In the genomic region with DNA sequence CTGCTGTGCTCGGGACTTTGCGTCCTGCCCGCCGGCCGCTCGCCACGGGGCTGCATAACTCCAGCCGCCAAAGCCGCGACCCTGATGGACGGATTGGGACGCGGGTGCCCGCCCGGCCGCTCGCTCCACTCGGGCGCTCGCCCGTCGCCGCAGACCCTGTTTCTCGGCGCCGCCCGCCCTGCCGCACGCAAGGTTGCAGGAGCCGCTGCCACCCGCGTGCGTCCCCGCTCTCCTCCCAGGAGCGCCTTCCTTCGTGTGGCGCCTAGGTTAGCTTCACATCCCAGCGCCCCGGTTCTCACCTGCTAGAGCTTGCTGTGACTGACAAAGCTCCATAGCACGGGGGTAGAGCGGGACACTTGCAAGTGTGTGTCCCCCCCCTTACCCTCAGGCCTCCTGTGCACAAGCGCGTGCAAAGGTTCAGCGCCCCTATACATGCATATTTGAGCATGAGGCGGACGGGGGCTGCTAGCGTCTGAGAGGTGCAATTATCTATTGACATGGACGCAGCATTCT, we compare ENCODE assay signal across 8 mouse cellular contexts. TPM values are rescaled to one million over a fixed set of nuclear protein-coding genes. Genes with fewer than 3 reads are reported as not detected.
DNase-seq lines count a peak whose midpoint lies in the region; ATAC-seq and TF ChIP-seq lines count a peak whose summit lies in the region.

A gene (minus strand): TSS at position 157 of the 513 bp plus-strand sequence.

- H3K4me2 ChIP-seq in embryonic facial prominence, embryonic 15.5 days (replicated peaks), result peak within 1 kb of the TSS; percentile 94
- H3K4me2 ChIP-seq in kidney, embryonic 14.5 days (replicated peaks; ENCODE audit: low read depth, low read length), result peak within 1 kb of the TSS; percentile 82
- H3K4me2 ChIP-seq in liver, embryonic 11.5 days, result peak within 1 kb of the TSS; percentile 98
- H3K4me2 ChIP-seq in myocyte (ENCODE audit: low read depth), result peak within 1 kb of the TSS; percentile 96

- WGBS in embryonic facial prominence, embryonic 15.5 days, result under 1% methylated on average over 48 of the region's 48 CpGs
- under 1% methylated on average over 48 of the region's 48 CpGs for WGBS in heart, embryonic 10.5 days
- WGBS in kidney, embryonic 14.5 days, result 0% methylated on average over 30 of the region's 48 CpGs
- 0% methylated on average over 38 of the region's 48 CpGs for WGBS in liver, embryonic 11.5 days

- peak within 1 kb of the TSS; percentile 66 for H3ac ChIP-seq in myocyte (ENCODE audit: control insufficient read depth, insufficient read length)

- H3K27ac ChIP-seq in embryonic facial prominence, embryonic 15.5 days (replicated peaks), result peak within 1 kb of the TSS; percentile 90
- peak within 1 kb of the TSS; percentile 93 for H3K27ac ChIP-seq in heart, embryonic 10.5 days
- H3K27ac ChIP-seq in kidney, embryonic 14.5 days (ENCODE audit: low read depth, low read length), result peak within 1 kb of the TSS; percentile 97; the same call in 1 of the 2 replicates
- peak within 1 kb of the TSS; percentile 99 for H3K27ac ChIP-seq in liver, embryonic 11.5 days (ENCODE audit: low read depth, low read length)

- peaks cover 31% of the 10 kb centered on the region for H3K4me1 ChIP-seq in embryonic facial prominence, embryonic 15.5 days
- H3K4me1 ChIP-seq in heart, embryonic 10.5 days, result peaks cover 20% of the 10 kb centered on the region
- peaks cover 9% of the 10 kb centered on the region for H3K4me1 ChIP-seq in kidney, embryonic 14.5 days (ENCODE audit: control insufficient read depth, insufficient read depth, low read length)
- peaks cover 16% of the 10 kb centered on the region for H3K4me1 ChIP-seq in liver, embryonic 11.5 days (replicated peaks; ENCODE audit: control insufficient read depth, insufficient read depth, low read length)

- peak within 1 kb of the TSS; percentile 70 for H3K4me3 ChIP-seq in embryonic facial prominence, embryonic 15.5 days (replicated peaks)
- H3K4me3 ChIP-seq in heart, embryonic 10.5 days, result peak within 1 kb of the TSS; percentile 89
- H3K4me3 ChIP-seq in kidney, embryonic 14.5 days (ENCODE audit: low read length), result peak within 1 kb of the TSS; percentile 83
- peak within 1 kb of the TSS; percentile 94 for H3K4me3 ChIP-seq in liver, embryonic 11.5 days (ENCODE audit: low read depth, low read length)
- H3K4me3 ChIP-seq in myocyte, result peak within 1 kb of the TSS; percentile 55

- peaks cover 60% of the 10 kb centered on the region for H3K36me3 ChIP-seq in embryonic facial prominence, embryonic 15.5 days
- peaks cover 62% of the 10 kb centered on the region for H3K36me3 ChIP-seq in heart, embryonic 10.5 days
- peaks cover 60% of the 10 kb centered on the region for H3K36me3 ChIP-seq in kidney, embryonic 14.5 days (ENCODE audit: control insufficient read depth, insufficient read depth, low read length)
- peaks cover 41% of the 10 kb centered on the region for H3K36me3 ChIP-seq in liver, embryonic 11.5 days (ENCODE audit: control insufficient read depth, insufficient read depth, low read length)
- H3K36me3 ChIP-seq in myocyte (ENCODE audit: control insufficient read depth, insufficient read depth), result no peaks in the 10 kb centered on the region
- peaks cover 12% of the 10 kb centered on the region for H3K36me3 ChIP-seq in splenic B cell, adult 2 months (ENCODE audit: control insufficient read depth, insufficient read depth, low read length, poor library complexity, severe bottlenecking)

- peak within 1 kb of the TSS; percentile 72 for H3K9ac ChIP-seq in embryonic facial prominence, embryonic 15.5 days
- peak within 1 kb of the TSS; percentile 79 for H3K9ac ChIP-seq in kidney, embryonic 14.5 days (ENCODE audit: low read depth, low read length)
- H3K9ac ChIP-seq in liver, embryonic 11.5 days (ENCODE audit: low read depth, low read length), result peak within 1 kb of the TSS; percentile 93

- peak; percentile 77 for DNase-seq in CD4-positive helper T cell, adult 2 months (ENCODE audit: low read depth, low spot score)
- peak; percentile 57 to 67 for DNase-seq in adrenal gland, postnatal 4 days (ENCODE audit: low spot score in 2 of 2)
- DNase-seq in heart, embryonic 10.5 days (ENCODE audit: low spot score), result peak; percentile 89
- DNase-seq in liver, embryonic 11.5 days (ENCODE audit: low spot score), result peak; percentile 82
- DNase-seq in splenic B cell, adult 2 months (ENCODE audit: low read depth, low spot score), result peak; percentile 66

- H3K27me3 ChIP-seq in embryonic facial prominence, embryonic 15.5 days, result no peaks in the 10 kb centered on the region
- H3K27me3 ChIP-seq in heart, embryonic 10.5 days (ENCODE audit: insufficient read depth, poor library complexity, severe bottlenecking), result peaks cover 7% of the 10 kb centered on the region; the same call in 1 of the 2 replicates
- H3K27me3 ChIP-seq in kidney, embryonic 14.5 days (ENCODE audit: control insufficient read depth, insufficient read depth, low read length), result no peaks in the 10 kb centered on the region
- no peaks in the 10 kb centered on the region for H3K27me3 ChIP-seq in liver, embryonic 11.5 days (replicated peaks; ENCODE audit: control insufficient read depth, insufficient read depth, low read length)
- no peaks in the 10 kb centered on the region for H3K27me3 ChIP-seq in myocyte (ENCODE audit: control insufficient read depth, insufficient read depth, insufficient read length)
- no peaks in the 10 kb centered on the region for H3K27me3 ChIP-seq in splenic B cell, adult 2 months (ENCODE audit: control insufficient read depth, insufficient read depth, low read length, poor library complexity, severe bottlenecking)

- 0 out of 2 replicates have a peak, but pooled peaks have one; percentile 30 for ATAC-seq in embryonic facial prominence, embryonic 15.5 days (ENCODE audit: insufficient number of reproducible peaks, low FRiP score, low TSS enrichment, low read depth)
- peak; percentile 47 for ATAC-seq in kidney, embryonic 14.5 days (ENCODE audit: low FRiP score, low TSS enrichment)
- peak; percentile 33 for ATAC-seq in liver, embryonic 11.5 days (replicated peaks; ENCODE audit: low FRiP score)

- H3K79me2 ChIP-seq in myocyte (ENCODE audit: control insufficient read depth, insufficient read depth), result peaks cover 3% of the 10 kb centered on the region

- H3K9me3 ChIP-seq in embryonic facial prominence, embryonic 15.5 days (replicated peaks), result no peaks in the 10 kb centered on the region
- no peaks in the 10 kb centered on the region for H3K9me3 ChIP-seq in heart, embryonic 10.5 days
- no peaks in the 10 kb centered on the region for H3K9me3 ChIP-seq in kidney, embryonic 14.5 days (ENCODE audit: control insufficient read depth, low read length)
- H3K9me3 ChIP-seq in liver, embryonic 11.5 days (ENCODE audit: control insufficient read depth, low read length), result no peaks in the 10 kb centered on the region

- peak; percentile 56 for TF ChIP-seq POLR2A in myocyte (IDR thresholded peaks at IDR 0.05; ENCODE audit: insufficient read length, low read depth)

TF ChIP-seq in myocyte, 11 proteins besides CTCF, POLR2A, EP300 and RAD21:
- TF ChIP-seq TCF12 (IDR thresholded peaks at IDR 0.05; ENCODE audit: insufficient read depth, poor library complexity, severe bottlenecking), result no peak
- TF ChIP-seq REST (IDR thresholded peaks at IDR 0.05; ENCODE audit: insufficient read depth, insufficient read length), result no peak
- TF ChIP-seq MYOG (IDR thresholded peaks at IDR 0.05; ENCODE audit: control insufficient read depth in 1 of 3, insufficient read depth in 1 of 3, insufficient read length in 2 of 3, low read depth in 2 of 3), result peak in 1 of 3 experiments; percentile 58
TF ChIP-seq in myocyte: peak in this region for 1.

RNA-seq across cellular contexts. Expression of the gene that starts here (rescaled TPM):
- 10 to 100 TPM; 26.9 to 27.8 TPM for total RNA-seq in adrenal gland, postnatal 4 days (2021)
- 43.4 and 44.1 TPM in 2 replicates for polyA plus RNA-seq in embryonic facial prominence, embryonic 15.5 days (2015; fragmentation: Nextera tagmentation; extraction: Ambion mirVana)
- polyA plus RNA-seq in heart, embryonic 10.5 days (2016; fragmentation: Nextera tagmentation; extraction: Ambion mirVana), result 15.2 and 15.9 TPM in 2 replicates
- 17.4 and 20.3 TPM in 2 replicates for polyA plus RNA-seq in kidney, embryonic 14.5 days (2014; fragmentation: Nextera tagmentation; extraction: Ambion mirVana)
- 9.1 and 11.8 TPM in 2 replicates for polyA plus RNA-seq in liver, embryonic 11.5 days (2014; fragmentation: Nextera tagmentation; extraction: Ambion mirVana)
- 10.6 TPM for polyA plus RNA-seq in myocyte (2012; fragmentation: generic; extraction: Trizol)

Comparison
In these comparisons a context has a peak if more than half of its experiments do, and no peak if none do; other contexts are left out.
1. Peak in every context shown above with its lines: DNase-seq, ATAC-seq, H3K4me3 ChIP-seq and H3K27ac ChIP-seq.